Mouse (Mus musculus) bone marrow macrophage, adult 2 months (primary cell): ENCODE data around the gene Unkl. TPM values are rescaled to one million over a fixed set of nuclear protein-coding genes. Genes with fewer than 3 reads are reported as not detected.

Experiments
- H3K27ac ChIP-seq: 2 replicates; pipeline ENCODE4 v1.5.1; 2012; ENCODE audit warnings: low read depth, low read length; ENCODE audit not compliant: insufficient read depth
- H3K4me1 ChIP-seq: 2 replicates; pipeline ENCODE4 v1.6.1; 2012; ENCODE audit warnings: low read length; ENCODE audit not compliant: control insufficient read depth, insufficient read depth
- H3K4me3 ChIP-seq: 2 replicates; pipeline ENCODE4 v1.5.1; 2012; ENCODE audit warnings: mild to moderate bottlenecking, low read length, moderate library complexity; ENCODE audit not compliant: insufficient read depth
- CTCF ChIP-seq: IDR thresholded peaks from 2 replicates; pipeline ENCODE4 v1.5.1; 2012; ENCODE audit warnings: low read depth, mild to moderate bottlenecking, low read length, moderate library complexity
- POLR2A ChIP-seq: IDR thresholded peaks from 2 replicates; pipeline ENCODE4 v1.6.1; 2012; ENCODE audit warnings: mild to moderate bottlenecking, low read depth, low read length, borderline replicate concordance
- polyA plus RNA-seq: library from polyadenylated mRNA; stranded (reverse); fragments of >200 nt; gene quantifications from 2 replicates; pipeline ENCODE4 v1.2.4, GENCODE M21; 2012; ENCODE audit not compliant: missing spikeins, insufficient read depth, insufficient read length

The Unkl gene
- polyA plus RNA-seq, 1 experiment = 12.6 TPM

DNA sequence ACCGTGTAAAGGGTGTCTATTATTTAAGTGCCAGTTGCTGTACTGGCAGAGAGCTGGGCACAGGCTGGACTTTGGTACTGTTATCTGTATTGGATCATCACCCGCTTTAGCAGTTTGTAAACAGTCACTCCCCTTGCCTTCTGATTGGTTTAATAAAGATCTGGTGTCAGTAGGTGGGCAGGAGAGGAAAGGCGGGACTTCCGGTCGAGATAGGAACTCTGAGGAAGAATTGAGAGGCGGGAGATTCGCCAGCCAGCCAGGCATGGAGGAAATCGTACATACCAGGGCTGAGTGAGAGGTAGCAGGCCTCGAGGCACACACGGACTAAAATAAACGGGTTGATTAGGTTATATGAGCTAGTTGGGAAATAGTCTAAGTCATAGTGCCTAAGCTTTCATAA, 93.9 kb downstream of the Unkl start:
- Histone ChIP-seq H3K4me3 (no peak overlapping the region), H3K4me1 (no peaks in the 10 kb centered on the region), H3K27ac (no peak overlapping the region)
- TF ChIP-seq POLR2A = no peak
- no peak for TF ChIP-seq CTCF

Other genes starting within 250 kb of the Unkl start
- 35.7 and 42.4 TPM in 2 replicates for gene Jpt2, start 227.7 kb upstream of the Unkl start, polyA plus RNA-seq
- gene Cramp1l, start 172.6 kb upstream of the Unkl start, polyA plus RNA-seq = 16.0 and 17.3 TPM in 2 replicates
- gene Ift140, start 172.3 kb upstream of the Unkl start, polyA plus RNA-seq = 16.8 and 20.4 TPM in 2 replicates
- 0.80 TPM in 1 of 2 replicates, not detected in the other for gene Tmem204, start 104.8 kb upstream of the Unkl start, polyA plus RNA-seq
- gene Telo2, start 72.4 kb upstream of the Unkl start, polyA plus RNA-seq = 8.3 and 9.5 TPM in 2 replicates
- gene Ptx4, start 67.6 kb upstream of the Unkl start, polyA plus RNA-seq = not detected in 2 replicates
- gene Clcn7, start 55.0 kb upstream of the Unkl start, polyA plus RNA-seq = 86.1 and 89.4 TPM in 2 replicates
- 0.33 TPM in 1 of 2 replicates, not detected in the other for gene Ccdc154, start 25.9 kb upstream of the Unkl start, polyA plus RNA-seq
- not detected in 2 replicates for gene Gm38655, start 12.9 kb upstream of the Unkl start, polyA plus RNA-seq
- 9.0 and 10.8 TPM in 2 replicates for gene BC003965, start 3.8 kb upstream of the Unkl start, polyA plus RNA-seq
- 40.5 and 40.8 TPM in 2 replicates for gene Gnptg, start 51.7 kb downstream of the Unkl start, polyA plus RNA-seq
- gene Tsr3, start 51.8 kb downstream of the Unkl start, polyA plus RNA-seq = 19.6 and 19.7 TPM in 2 replicates
- gene Baiap3, start 68.0 kb downstream of the Unkl start, polyA plus RNA-seq = not detected in 2 replicates
- gene Ube2i, start 86.2 kb downstream of the Unkl start, polyA plus RNA-seq = 221 and 242 TPM in 2 replicates
- gene Prss34, start 110.0 kb downstream of the Unkl start, polyA plus RNA-seq = 1.2 TPM in 1 of 2 replicates, not detected in the other
- gene Prss28, start 120.2 kb downstream of the Unkl start, polyA plus RNA-seq = not detected in 2 replicates
- gene Prss29, start 130.3 kb downstream of the Unkl start, polyA plus RNA-seq = not detected in 2 replicates
- gene Tpsab1, start 157.2 kb downstream of the Unkl start, polyA plus RNA-seq = not detected in 2 replicates
- gene Tpsb2, start 177.9 kb downstream of the Unkl start, polyA plus RNA-seq = not detected in 2 replicates
- gene Tpsg1, start 180.9 kb downstream of the Unkl start, polyA plus RNA-seq = not detected in 2 replicates
- gene Cacna1h, start 245.4 kb downstream of the Unkl start, polyA plus RNA-seq = not detected in 2 replicates